Mouse (Mus musculus) CH12.LX (cell line): ENCODE data around the gene Cenpt.

Source experiments
- CTCF ChIP-seq, 2 experiments: IDR thresholded peaks in 1 of 2; conservative IDR thresholded peaks in 1 of 2; 2 replicates each; pipeline ENCODE4 v1.5.1; 2011 to 2012; ENCODE audit warnings: low read depth in 2 of 2, low read length in 2 of 2, improper control_type of control experiment in 1 of 2, inconsistent platforms in 1 of 2, mild to moderate bottlenecking in 1 of 2, moderate library complexity in 1 of 2
- EP300 ChIP-seq: IDR thresholded peaks from 2 replicates; pipeline ENCODE4 v1.6.1; 2011; ENCODE audit warnings: low read length, improper control_type of control experiment
- POLR2AphosphoS2 ChIP-seq: IDR thresholded peaks from 2 replicates; pipeline ENCODE4 v1.6.1; 2011; ENCODE audit warnings: low read depth, low read length, improper control_type of control experiment
- USF1 ChIP-seq: IDR thresholded peaks from 2 replicates; pipeline ENCODE4 v1.6.1; 2014; ENCODE audit warnings: low read depth, mild to moderate bottlenecking, inconsistent platforms, low read length, improper control_type of control experiment

DNA sequence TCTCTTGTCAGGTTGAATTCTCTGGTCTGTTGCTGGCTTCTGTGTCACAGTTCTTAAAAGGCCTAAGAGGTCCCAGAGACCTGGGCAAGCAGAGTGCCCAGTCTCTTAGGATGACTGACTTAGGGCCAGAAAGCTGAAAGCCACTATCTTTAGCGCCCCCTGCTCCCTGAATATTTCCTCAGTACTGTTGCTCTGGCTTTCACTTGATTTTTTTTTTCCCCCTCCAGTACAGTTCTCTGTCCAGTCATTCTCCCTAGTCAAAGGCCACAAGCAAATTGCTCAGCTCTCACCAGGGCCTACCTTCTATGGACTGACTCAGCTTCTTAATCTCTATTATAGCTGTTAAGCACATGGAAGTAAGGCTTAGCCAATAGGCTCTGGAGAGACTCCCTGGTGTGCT is 8.9 kb upstream of the Cenpt start:
- TF ChIP-seq EP300 = no peak
- no peak for TF ChIP-seq USF1
- TF ChIP-seq CTCF (conservative IDR thresholded peaks at IDR 0.05 in 1 of 2, IDR thresholded peaks at IDR 0.05 in 1 of 2; ENCODE audit: low read depth in 2 of 2, low read length in 2 of 2) = peak in 1 of 2 experiments; percentile 65; a peak in 2 of 4 replicates
- TF ChIP-seq POLR2AphosphoS2 = no peak
